Mouse (Mus musculus): ENCODE measurements at regions not wholly inside any gene's neighbourhood (a gene's known extent, or its start where the extent isn't known, plus 50 kb on each side); places are given as distances from the start of the nearest gene placed in this dataset.

DNA sequence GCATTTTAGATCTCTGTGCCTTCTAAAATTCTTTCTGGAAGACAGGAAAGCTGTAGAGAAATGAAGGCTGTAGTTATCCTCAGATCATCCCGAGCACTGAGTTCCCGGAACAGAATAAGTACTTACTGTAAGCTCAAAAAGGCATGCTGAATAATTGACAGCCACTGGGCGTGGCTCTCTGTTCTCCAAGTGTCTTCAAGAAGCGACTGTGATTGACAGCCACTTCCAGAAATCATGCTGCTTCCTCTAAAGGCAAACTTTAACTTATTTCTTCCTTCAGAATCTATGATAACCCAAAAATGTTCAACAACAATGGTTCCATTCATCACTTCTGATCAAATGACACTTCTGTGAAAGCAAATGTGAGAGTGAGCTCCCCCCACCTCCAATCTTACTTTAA, 870.3 kb upstream of the Pou3f3 start:
- TF ChIP-seq CTCF (IDR thresholded peaks at IDR 0.05; ENCODE audit: low read depth), result no peak
- no peak for TF ChIP-seq EP300 (IDR thresholded peaks at IDR 0.05; ENCODE audit: low read depth)

All from liver, embryonic 14.5 days (tissue).